Mouse (Mus musculus): Measurements from ENCODE around the gene Pkig.

Gene Pkig

DNA sequence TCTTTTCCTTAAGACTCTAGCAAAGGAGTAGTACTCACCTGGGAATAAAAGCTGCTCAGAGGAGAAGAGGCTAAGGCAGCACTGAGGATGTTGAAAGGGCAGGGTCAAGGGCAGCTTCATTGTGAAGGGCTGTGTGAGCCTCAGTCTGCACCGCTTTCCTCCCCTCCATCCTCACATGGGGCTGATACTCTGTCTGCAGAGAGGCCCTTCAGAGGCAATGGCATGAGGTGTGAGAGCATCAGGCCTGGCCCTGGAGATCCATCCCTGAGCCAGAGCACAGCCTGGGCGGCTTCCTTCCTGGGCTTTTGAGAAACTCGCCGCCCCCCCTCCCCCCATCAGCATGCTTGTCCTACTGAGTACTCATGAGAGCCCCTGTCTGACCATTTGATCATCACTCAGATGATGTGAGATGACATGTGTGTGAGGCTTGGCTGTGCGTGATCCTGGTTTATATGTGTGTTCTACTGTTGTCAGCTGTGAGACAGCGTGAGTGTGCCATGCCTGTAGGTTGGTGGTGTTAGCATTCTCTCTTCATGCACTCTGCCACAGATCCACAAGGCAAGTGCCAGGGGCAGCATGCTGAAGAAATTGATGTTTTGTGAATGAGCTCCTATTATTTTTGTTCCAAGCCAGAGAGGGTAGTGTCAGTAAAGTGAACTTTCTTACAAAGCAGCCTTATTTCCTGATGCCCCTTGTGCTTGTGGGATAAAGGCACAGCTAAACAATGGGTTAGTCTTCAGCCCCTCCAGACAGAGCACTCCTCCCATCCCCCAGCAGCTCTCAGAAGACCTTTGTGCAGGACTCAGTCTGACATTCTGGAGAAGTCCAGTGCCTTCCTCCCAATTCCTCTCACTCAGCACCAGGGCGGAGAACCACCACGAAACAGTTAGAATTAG lies 32.5 kb downstream of the Pkig start:
- TF ChIP-seq GATA4 (IDR thresholded peaks at IDR 0.05; ENCODE audit: insufficient replicate concordance, low read length): no peak

- no peak for TF ChIP-seq GATA4 (IDR thresholded peaks at IDR 0.05; ENCODE audit: insufficient replicate concordance, low read length)
Measured at GRCm38 (mm10) chr2:163691846-163692605, 33.8 kb downstream of the Pkig start.

GRCm38 (mm10) chr2:163692873-163693612 lies 34.9 kb downstream of the Pkig start:
- TF ChIP-seq GATA4 (IDR thresholded peaks at IDR 0.05; ENCODE audit: insufficient replicate concordance, low read length): no peak

DNA sequence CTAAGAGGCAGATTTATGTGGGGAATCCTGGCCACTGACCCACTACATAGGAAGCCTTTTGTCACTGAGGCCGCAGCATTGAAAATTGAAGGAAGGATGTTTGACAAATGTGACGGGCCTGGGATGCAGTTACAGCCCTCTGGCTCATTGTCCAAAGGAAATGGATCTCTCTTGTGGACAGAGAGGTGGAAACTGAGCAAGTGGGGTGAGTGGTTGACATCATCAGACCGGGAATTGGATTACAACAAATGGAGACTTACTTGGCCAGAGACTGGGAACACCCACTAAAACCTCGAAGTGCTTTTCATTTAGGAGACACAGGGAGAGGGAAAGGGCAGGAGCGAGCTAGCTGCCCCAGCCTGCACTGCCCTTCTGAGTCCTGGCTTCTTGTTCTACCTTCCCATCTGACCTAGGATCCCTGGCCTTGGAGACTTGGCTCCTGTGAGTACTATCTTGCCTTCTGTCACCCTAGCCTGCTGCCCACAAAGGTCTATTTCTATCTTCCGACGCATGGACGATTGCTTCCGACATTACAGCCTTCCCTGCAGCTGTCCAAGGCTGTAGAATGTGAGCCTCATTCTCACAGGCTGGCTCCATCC lies 35.6 kb downstream of the Pkig start:
- no peak for TF ChIP-seq GATA4 (IDR thresholded peaks at IDR 0.05; ENCODE audit: insufficient replicate concordance, low read length)

- TF ChIP-seq GATA4 (IDR thresholded peaks at IDR 0.05; ENCODE audit: insufficient replicate concordance, low read length): no peak
Measured at GRCm38 (mm10) chr2:163696763-163697162, 38.6 kb downstream of the Pkig start.

DNA sequence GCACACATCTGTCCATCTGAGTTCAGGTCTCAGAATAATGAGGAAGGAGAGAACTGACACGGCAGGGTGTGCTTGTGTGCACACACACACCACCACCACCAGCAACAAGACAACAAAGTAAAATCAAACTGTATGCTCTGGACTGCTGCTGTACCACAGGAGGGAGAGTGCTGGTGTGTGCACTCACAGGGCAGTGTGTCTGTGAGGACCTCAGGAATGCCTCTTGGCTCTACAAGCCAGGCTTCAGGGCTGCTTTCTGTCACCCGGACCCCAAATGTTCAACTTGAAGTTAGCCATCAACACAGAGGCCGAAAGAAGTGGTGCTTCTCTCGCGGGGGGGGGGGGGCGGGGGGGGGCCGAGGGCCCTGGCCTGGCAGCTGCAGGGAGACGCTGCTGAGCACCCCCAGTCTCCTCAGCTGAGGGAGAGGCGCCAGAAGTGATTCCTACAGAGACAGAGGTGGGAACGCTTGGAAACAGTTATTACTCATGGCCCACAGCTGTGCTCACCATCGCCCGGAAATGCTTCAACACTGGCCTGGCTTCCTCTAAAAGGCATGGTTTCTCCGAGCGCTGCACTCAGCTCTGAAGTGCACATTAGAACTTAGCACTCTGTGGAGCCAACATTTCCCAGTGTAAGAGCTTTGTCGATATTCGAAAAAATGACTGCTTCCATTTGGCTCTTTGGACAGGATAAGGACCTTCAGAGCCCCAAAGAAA lies 39.7 kb downstream of the Pkig start:
- no peak for TF ChIP-seq GATA4 (IDR thresholded peaks at IDR 0.05; ENCODE audit: insufficient replicate concordance, low read length)

DNA sequence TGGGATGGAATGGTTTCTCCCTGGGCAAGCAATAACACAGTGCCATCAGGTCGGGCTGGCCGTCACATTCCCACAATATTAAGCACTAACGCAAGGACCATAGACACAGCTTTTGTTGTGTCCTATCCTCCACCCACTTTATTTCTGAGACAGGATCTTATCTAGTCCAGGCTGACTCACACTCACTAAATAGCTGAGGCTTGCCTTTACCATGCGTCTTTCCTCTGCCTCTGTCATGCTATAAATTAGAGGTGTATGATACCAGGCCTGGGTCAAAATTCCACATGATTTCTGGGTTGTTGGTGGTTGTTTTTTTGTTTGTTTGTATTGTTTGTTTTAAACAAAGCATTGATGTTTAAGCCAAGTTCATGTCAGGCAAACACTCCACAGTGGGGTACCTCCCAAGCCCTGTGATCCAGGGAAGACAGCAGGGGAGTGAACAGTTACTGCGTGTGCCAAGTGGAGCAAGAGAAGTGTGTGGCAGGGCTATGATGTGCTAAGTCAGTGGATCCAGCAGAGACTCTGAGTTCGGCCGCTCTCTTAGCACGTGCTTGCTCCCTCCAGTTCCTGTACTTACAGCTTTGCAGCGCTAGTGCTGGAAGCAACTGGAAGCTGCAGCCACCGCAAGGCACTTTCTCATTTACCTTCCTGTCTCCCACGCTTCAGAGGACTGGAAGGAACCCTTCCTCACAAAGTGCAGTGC lies 41.0 kb downstream of the Pkig start:
- no peak for TF ChIP-seq GATA4 (IDR thresholded peaks at IDR 0.05; ENCODE audit: insufficient replicate concordance, low read length)

GRCm38 (mm10) chr2:163702431-163702830 lies 44.2 kb downstream of the Pkig start:
- no peak for TF ChIP-seq GATA4 (IDR thresholded peaks at IDR 0.05; ENCODE audit: insufficient replicate concordance, low read length)

- TF ChIP-seq GATA4 (IDR thresholded peaks at IDR 0.05; ENCODE audit: insufficient replicate concordance, low read length): no peak
Measured at GRCm38 (mm10) chr2:163702921-163703320, 44.7 kb downstream of the Pkig start.

DNA sequence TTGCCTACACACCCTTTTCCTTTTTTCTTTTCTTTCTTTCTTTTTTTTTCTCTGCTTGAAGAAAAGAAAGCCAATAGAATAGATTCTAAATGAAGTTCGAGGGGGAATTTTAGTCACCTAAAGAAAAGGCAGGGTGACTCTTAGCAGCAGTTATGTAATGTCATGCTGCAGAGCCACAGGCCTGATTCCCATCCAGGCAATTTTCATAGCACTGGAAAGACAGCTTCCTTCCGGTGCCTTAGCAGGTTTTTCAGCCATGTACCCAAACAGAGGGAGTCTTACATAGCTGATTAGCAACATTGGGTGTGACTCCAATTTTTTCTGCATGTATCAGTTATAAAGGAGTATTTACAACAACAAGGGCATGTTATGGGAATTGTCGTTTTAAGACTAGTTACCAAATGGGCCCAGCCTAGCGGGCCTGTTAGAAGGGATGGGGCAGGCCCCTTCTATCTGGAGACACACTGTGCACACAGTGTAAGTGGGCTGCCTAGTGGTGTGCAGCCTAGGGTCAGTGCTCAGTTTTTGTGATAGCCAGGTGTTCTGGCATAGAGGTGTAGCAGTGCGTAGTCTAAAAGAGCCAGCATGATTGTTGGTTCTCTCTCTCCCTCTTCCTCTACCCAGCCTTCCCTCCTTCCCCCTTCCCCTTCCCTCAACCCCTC lies 45.5 kb downstream of the Pkig start:
- TF ChIP-seq GATA4 (IDR thresholded peaks at IDR 0.05; ENCODE audit: insufficient replicate concordance, low read length): no peak

GRCm38 (mm10) chr2:163708321-163708720 lies 50.1 kb downstream of the Pkig start:
- TF ChIP-seq GATA4 (IDR thresholded peaks at IDR 0.05; ENCODE audit: insufficient replicate concordance, low read length): no peak

- no peak for TF ChIP-seq GATA4 (IDR thresholded peaks at IDR 0.05; ENCODE audit: insufficient replicate concordance, low read length)
Measured at GRCm38 (mm10) chr2:163708763-163709250, 50.6 kb downstream of the Pkig start.

- no peak for TF ChIP-seq GATA4 (IDR thresholded peaks at IDR 0.05; ENCODE audit: insufficient replicate concordance, low read length)
Measured at GRCm38 (mm10) chr2:163710000-163710399, 51.8 kb downstream of the Pkig start.
